Mouse (Mus musculus): Measurements from ENCODE around the gene Tmem170. TPM values are rescaled to one million over a fixed set of nuclear protein-coding genes. Genes with fewer than 3 reads are reported as not detected.

The Tmem170 gene
- polyA plus RNA-seq, 1 experiment = 1.1 TPM

DNA sequence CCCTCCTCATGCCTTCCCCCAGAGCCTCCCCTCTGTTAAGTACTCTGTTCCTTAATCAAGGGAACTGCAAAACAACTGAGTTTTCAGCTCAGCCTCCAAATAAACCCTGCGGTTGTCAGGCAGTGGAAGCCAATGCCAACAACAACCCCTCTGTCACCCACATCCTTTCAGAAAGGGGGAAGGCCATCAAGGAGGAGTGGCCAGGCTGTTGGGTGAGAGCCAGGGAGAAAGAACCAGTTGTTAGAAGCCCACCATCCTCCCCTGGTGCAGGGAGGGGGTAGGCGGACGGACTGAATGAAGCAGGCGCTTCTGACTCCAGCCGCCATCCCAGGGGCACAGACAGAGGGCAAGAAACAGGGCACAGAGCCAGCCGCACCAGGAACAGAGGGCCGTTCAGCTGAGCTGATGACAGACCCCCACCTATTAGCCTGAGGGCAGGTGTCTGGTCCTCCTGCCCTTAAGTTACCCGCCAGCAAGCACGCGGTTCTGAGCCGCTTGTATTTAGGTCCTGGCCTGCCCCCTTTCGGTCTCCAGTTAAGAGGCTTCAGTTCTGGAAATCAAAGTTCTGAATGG lies 36.4 kb upstream of the Tmem170 start:
- Histone ChIP-seq H3K79me2 (ENCODE audit: control insufficient read depth, insufficient read depth) (no peaks in the 10 kb centered on the region), H3K79me3 (ENCODE audit: low read depth) (no peaks in the 10 kb centered on the region), H3K36me3 (ENCODE audit: control insufficient read depth, insufficient read depth) (no peaks in the 10 kb centered on the region), H3K4me3 (ENCODE audit: insufficient read depth, poor library complexity, severe bottlenecking) (no peak overlapping the region), H3K27me3 (ENCODE audit: control insufficient read depth, insufficient read depth, insufficient read length) (no peaks in the 10 kb centered on the region), H3ac (ENCODE audit: control insufficient read depth, insufficient read length, low read depth) (no peak overlapping the region)
- no peak for TF ChIP-seq MYOG (IDR thresholded peaks at IDR 0.05; ENCODE audit: control insufficient read depth, extremely low read depth, insufficient read length)

DNA sequence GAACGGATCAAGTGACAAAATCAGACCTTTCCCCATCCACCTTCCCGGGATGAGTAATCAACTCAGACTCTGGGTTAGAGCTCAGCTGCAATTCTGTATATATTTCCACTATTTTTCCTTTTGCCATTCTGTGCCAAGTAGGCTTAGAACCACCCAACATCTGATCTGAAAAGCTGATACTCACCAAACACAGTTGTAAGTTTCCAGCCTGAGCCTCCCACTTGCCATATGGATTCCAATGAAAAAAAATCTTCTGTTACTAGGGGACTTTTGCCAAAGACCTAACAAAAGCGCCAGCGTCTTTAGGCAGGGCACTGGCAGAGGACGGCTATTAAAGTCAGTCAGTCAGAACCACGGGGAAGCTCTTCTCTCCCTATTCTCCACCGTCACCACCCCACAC lies 35.0 kb upstream of the Tmem170 start:
- Histone ChIP-seq H3K27me3 (ENCODE audit: control insufficient read depth, insufficient read depth, insufficient read length) (no peaks in the 10 kb centered on the region), H3K4me3 (ENCODE audit: insufficient read depth, poor library complexity, severe bottlenecking) (no peak overlapping the region), H3K79me3 (ENCODE audit: low read depth) (no peaks in the 10 kb centered on the region), H3K36me3 (ENCODE audit: control insufficient read depth, insufficient read depth) (no peaks in the 10 kb centered on the region), H3K79me2 (ENCODE audit: control insufficient read depth, insufficient read depth) (no peaks in the 10 kb centered on the region), H3ac (ENCODE audit: control insufficient read depth, insufficient read length, low read depth) (no peak overlapping the region)
- no peak for TF ChIP-seq CEBPB (IDR thresholded peaks at IDR 0.05; ENCODE audit: low read depth)
- no peak for TF ChIP-seq MYOG (IDR thresholded peaks at IDR 0.05; ENCODE audit: control insufficient read depth, extremely low read depth, insufficient read length)
- no peak for TF ChIP-seq MYOD1 (IDR thresholded peaks at IDR 0.05; ENCODE audit: control insufficient read depth, insufficient read length, low read depth)
- no peak for TF ChIP-seq CTCF (IDR thresholded peaks at IDR 0.05; ENCODE audit: control insufficient read depth, insufficient read depth, insufficient read length)
- no peak for TF ChIP-seq FOSL1 (IDR thresholded peaks at IDR 0.05; ENCODE audit: insufficient read depth, low read length, poor library complexity, severe bottlenecking)
- no peak for TF ChIP-seq USF1 (IDR thresholded peaks at IDR 0.05; ENCODE audit: low read depth)
- no peak for TF ChIP-seq MAX (IDR thresholded peaks at IDR 0.05)

DNA sequence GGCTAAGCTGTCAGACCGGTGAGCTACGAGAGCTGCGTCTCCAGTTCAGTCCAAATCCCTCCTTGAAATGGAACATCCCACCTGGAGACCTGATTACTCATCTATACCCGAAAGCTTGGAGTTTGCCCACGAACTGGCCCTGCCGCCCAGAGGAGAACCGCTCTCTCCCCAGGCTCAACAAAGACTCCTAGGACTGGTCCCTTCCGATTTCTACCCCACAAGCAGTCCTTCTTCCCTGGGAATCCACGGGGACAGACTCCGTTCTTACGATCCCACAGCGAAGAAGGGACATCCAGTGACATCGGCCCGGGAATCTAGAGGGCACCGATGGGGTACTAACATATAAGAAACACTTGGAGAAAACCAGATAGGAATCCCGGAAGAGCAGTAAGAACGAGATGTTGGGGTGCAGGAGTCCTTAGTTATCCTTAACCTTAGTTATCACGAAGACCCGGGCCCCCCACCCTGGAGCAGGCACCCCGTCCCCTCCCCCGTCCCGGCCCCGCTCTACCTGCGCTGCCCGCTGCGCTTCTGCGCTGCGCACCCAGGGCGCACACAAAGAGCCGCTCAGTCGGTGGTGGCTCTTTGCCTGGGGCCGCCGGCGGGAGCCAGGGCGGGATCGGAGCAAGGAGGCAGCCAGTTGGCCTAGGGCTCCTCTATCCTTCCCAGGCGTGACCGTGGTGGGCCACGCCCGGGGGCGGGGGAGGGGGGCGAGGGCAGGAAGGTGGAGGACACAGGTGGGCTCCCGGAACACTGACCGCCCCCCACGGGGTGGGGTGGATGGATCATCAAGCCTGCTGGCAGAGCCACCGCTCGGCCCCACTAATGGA lies 33.3 kb upstream of the Tmem170 start, which contains the start of gene Chst5:
Gene Chst5 (minus strand): TSS at position 827 of the 830 bp plus-strand sequence.
- H3K36me3 ChIP-seq (ENCODE audit: control insufficient read depth, insufficient read depth) = no peaks in the 10 kb centered on the region
- no peaks in the 10 kb centered on the region for H3K79me2 ChIP-seq (ENCODE audit: control insufficient read depth, insufficient read depth)
- H3K4me3 ChIP-seq (ENCODE audit: insufficient read depth, poor library complexity, severe bottlenecking) = no peak within 1 kb of the TSS
- no peak for TF ChIP-seq MAX (IDR thresholded peaks at IDR 0.05)
- no peak for TF ChIP-seq USF1 (IDR thresholded peaks at IDR 0.05; ENCODE audit: low read depth)
- TF ChIP-seq MYOD1 (IDR thresholded peaks at IDR 0.05; ENCODE audit: control insufficient read depth, insufficient read length, low read depth) = no peak
- no peak for TF ChIP-seq MYOG (IDR thresholded peaks at IDR 0.05; ENCODE audit: control insufficient read depth, extremely low read depth, insufficient read length)
- TF ChIP-seq CTCF (IDR thresholded peaks at IDR 0.05; ENCODE audit: control insufficient read depth, insufficient read depth, insufficient read length) = no peak
- TF ChIP-seq CEBPB (IDR thresholded peaks at IDR 0.05; ENCODE audit: low read depth) = no peak
- no peak for TF ChIP-seq FOSL1 (IDR thresholded peaks at IDR 0.05; ENCODE audit: insufficient read depth, low read length, poor library complexity, severe bottlenecking)
- no peaks in the 10 kb centered on the region for H3K27me3 ChIP-seq (ENCODE audit: control insufficient read depth, insufficient read depth, insufficient read length)
- H3ac ChIP-seq (ENCODE audit: control insufficient read depth, insufficient read length, low read depth) = no peak within 1 kb of the TSS
- no peaks in the 10 kb centered on the region for H3K79me3 ChIP-seq (ENCODE audit: low read depth)

DNA sequence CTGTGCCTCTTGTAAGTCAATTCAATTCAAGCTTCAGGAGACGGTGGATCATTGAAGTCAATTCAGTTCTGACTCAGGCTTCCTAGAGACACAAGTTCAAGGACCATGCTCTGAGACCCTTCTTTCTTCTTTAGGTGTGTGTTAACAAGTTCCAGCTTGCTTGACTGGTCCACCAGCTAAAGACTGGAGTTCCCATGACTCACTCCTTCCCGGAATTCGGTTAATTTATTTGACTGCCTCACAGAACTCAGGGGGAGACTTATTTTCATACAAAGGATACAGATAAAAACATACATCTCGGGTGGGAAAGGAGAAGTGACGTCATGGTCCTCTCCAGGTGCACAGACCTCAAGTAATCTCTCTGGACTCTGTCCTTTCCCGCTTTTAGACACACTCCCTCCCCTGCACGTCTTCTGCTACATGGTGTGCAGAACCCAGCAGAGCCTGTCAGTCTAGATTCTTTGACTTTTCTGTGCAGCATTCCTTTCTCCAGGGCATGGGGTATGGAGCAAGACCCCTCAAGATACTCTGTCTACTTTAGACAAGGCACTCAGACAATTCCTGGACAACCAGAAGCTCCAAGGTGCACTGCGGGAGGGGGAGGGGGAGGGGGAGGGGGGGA lies 29.1 kb upstream of the Tmem170 start:
- TF ChIP-seq FOSL1 (IDR thresholded peaks at IDR 0.05; ENCODE audit: insufficient read depth, low read length, poor library complexity, severe bottlenecking) (no peak), USF1 (IDR thresholded peaks at IDR 0.05; ENCODE audit: low read depth) (no peak), MYOG (IDR thresholded peaks at IDR 0.05; ENCODE audit: control insufficient read depth, extremely low read depth, insufficient read length) (no peak), CTCF (IDR thresholded peaks at IDR 0.05; ENCODE audit: control insufficient read depth, insufficient read depth, insufficient read length) (no peak), CEBPB (IDR thresholded peaks at IDR 0.05; ENCODE audit: low read depth) (no peak), MYOD1 (IDR thresholded peaks at IDR 0.05; ENCODE audit: control insufficient read depth, insufficient read length, low read depth) (no peak), MAX (IDR thresholded peaks at IDR 0.05) (no peak)
- Histone ChIP-seq H3K79me3 (ENCODE audit: low read depth) (no peaks in the 10 kb centered on the region), H3K36me3 (ENCODE audit: control insufficient read depth, insufficient read depth) (no peaks in the 10 kb centered on the region), H3K79me2 (ENCODE audit: control insufficient read depth, insufficient read depth) (no peaks in the 10 kb centered on the region), H3K27me3 (ENCODE audit: control insufficient read depth, insufficient read depth, insufficient read length) (no peaks in the 10 kb centered on the region), H3ac (ENCODE audit: control insufficient read depth, insufficient read length, low read depth) (no peak overlapping the region), H3K4me3 (ENCODE audit: insufficient read depth, poor library complexity, severe bottlenecking) (no peak overlapping the region)

DNA sequence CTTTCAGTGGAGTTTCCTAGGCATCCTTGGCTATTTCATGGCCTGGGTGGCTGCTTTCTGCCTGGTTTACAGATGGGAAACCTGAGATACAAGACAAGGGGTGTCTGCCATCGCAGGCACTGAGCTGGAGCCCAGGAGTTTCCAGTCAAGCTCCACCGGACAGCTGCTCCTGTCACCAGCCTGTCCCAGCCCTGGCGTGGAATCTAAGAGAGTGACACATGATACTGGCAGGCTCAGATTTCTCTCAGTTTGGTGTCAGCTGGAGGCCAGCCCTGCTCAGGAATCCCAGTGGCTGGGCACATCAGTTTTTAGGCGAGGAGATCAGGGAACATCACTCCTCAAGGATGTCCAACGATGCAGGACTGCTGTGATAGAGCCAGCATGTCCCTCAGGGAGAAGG lies 25.5 kb upstream of the Tmem170 start:
- no peaks in the 10 kb centered on the region for H3K36me3 ChIP-seq (ENCODE audit: control insufficient read depth, insufficient read depth)
- no peak overlapping the region for H3ac ChIP-seq (ENCODE audit: control insufficient read depth, insufficient read length, low read depth)
- no peaks in the 10 kb centered on the region for H3K79me3 ChIP-seq (ENCODE audit: low read depth)
- H3K27me3 ChIP-seq (ENCODE audit: control insufficient read depth, insufficient read depth, insufficient read length) = no peaks in the 10 kb centered on the region
- H3K4me3 ChIP-seq (ENCODE audit: insufficient read depth, poor library complexity, severe bottlenecking) = no peak overlapping the region
- H3K79me2 ChIP-seq (ENCODE audit: control insufficient read depth, insufficient read depth) = no peaks in the 10 kb centered on the region
- no peak for TF ChIP-seq MAX (IDR thresholded peaks at IDR 0.05)
- no peak for TF ChIP-seq MYOG (IDR thresholded peaks at IDR 0.05; ENCODE audit: control insufficient read depth, extremely low read depth, insufficient read length)
- no peak for TF ChIP-seq CEBPB (IDR thresholded peaks at IDR 0.05; ENCODE audit: low read depth)
- no peak for TF ChIP-seq CTCF (IDR thresholded peaks at IDR 0.05; ENCODE audit: control insufficient read depth, insufficient read depth, insufficient read length)
- TF ChIP-seq FOSL1 (IDR thresholded peaks at IDR 0.05; ENCODE audit: insufficient read depth, low read length, poor library complexity, severe bottlenecking) = no peak
- peak; percentile 83 for TF ChIP-seq MYOD1 (IDR thresholded peaks at IDR 0.05; ENCODE audit: control insufficient read depth, insufficient read length, low read depth)
- no peak for TF ChIP-seq USF1 (IDR thresholded peaks at IDR 0.05; ENCODE audit: low read depth)
